ENCODE assay signal across 14 mouse cellular contexts in the genomic region with DNA sequence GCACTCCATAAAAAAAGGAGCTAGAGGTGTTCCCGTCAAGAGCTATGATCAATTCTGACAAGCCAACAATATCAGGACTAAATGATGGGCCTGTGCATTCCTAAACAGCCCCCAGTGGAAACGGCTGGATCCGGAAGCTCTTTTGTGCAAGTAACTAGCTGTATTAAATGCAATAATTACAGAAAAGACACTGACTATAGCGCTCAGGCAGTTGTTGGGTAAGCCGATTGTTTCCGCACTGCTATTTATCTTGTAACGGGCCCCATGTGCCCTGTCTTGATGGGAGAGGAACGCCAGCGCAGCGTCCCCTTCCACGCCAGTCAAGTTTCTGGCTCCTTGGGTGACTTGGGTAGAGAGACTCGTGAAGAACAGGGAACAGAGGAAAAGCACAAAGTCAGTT.
A peak's percentile ranks its signal among the peaks of the same experiment; 100 is the strongest.
DNase-seq lines count a peak whose midpoint lies in the region; ATAC-seq lines count a peak whose summit lies in the region.
"Had no signal": no experiment of that assay in that cellular context is flagged by ENCODE, and none has a peak within 500 bp of the region (broad histone marks: within the 10 kb centered on the region; RNA-seq: fewer than 3 reads in every experiment).

No protein-coding gene starts in this region.

- H3K27ac ChIP-seq in forebrain, embryonic 15.5 days (replicated peaks): peak overlapping the region; percentile 43; the same call in 1 of the 2 replicates
- no peak overlapping the region for H3K27ac ChIP-seq in forebrain, embryonic 13.5 days
- no peak overlapping the region for H3K27ac ChIP-seq in lung, embryonic 16.5 days (ENCODE audit: low read length)
- H3K27ac ChIP-seq in hindbrain, embryonic 16.5 days (ENCODE audit: low read depth, low read length): no peak overlapping the region
- H3K27ac ChIP-seq in neural tube, embryonic 15.5 days (replicated peaks): no peak overlapping the region
- H3K27ac ChIP-seq: heart, embryonic 13.5 days; liver, embryonic 14.5 days had no signal

- no peak for DNase-seq in lung, postnatal 14 days
- no peak for DNase-seq in thymus, postnatal 36 days
- no peak for DNase-seq in adrenal gland, postnatal 25 days
- DNase-seq: cerebellum, adult 9-10 months; kidney, postnatal 4 days; right cerebral cortex, adult 18-20 months had no signal

- H3K4me2 ChIP-seq in forebrain, embryonic 15.5 days (replicated peaks): no peak overlapping the region
- no peak overlapping the region for H3K4me2 ChIP-seq in forebrain, embryonic 13.5 days
- H3K4me2 ChIP-seq in lung, embryonic 16.5 days (ENCODE audit: low read depth, low read length): peak overlapping the region; percentile 36
- H3K4me2 ChIP-seq in hindbrain, embryonic 16.5 days (ENCODE audit: low read length): peak overlapping the region; percentile 33
- H3K4me2 ChIP-seq in neural tube, embryonic 15.5 days: peak overlapping the region; percentile 45
- H3K4me2 ChIP-seq: heart, embryonic 13.5 days had no signal

- no peak for ATAC-seq in forebrain, embryonic 15.5 days (replicated peaks)
- no peak for ATAC-seq in forebrain, embryonic 13.5 days
- ATAC-seq in lung, embryonic 16.5 days (ENCODE audit: low read depth): no peak
- ATAC-seq in hindbrain, embryonic 16.5 days: no peak
- no peak for ATAC-seq in neural tube, embryonic 15.5 days (ENCODE audit: low FRiP score)
- ATAC-seq: inflammation-experienced regulatory T-cells, adult 6 months had no signal

- H3K9ac ChIP-seq in forebrain, embryonic 15.5 days (replicated peaks): no peak overlapping the region
- H3K9ac ChIP-seq in forebrain, embryonic 13.5 days: no peak overlapping the region
- no peak overlapping the region; the same call in 1 of the 2 replicates for H3K9ac ChIP-seq in lung, embryonic 16.5 days (ENCODE audit: low read length)
- H3K9ac ChIP-seq in hindbrain, embryonic 16.5 days (ENCODE audit: low read depth, low read length): no peak overlapping the region
- H3K9ac ChIP-seq in neural tube, embryonic 15.5 days (replicated peaks): no peak overlapping the region
- H3K9ac ChIP-seq: heart, embryonic 13.5 days; liver, embryonic 14.5 days had no signal

- H3K27me3 ChIP-seq in forebrain, embryonic 15.5 days: no peaks in the 10 kb centered on the region
- H3K27me3 ChIP-seq in forebrain, embryonic 13.5 days: no peaks in the 10 kb centered on the region
- no peaks in the 10 kb centered on the region for H3K27me3 ChIP-seq in lung, embryonic 16.5 days (ENCODE audit: control insufficient read depth, insufficient read depth, low read depth, low read length)
- no peaks in the 10 kb centered on the region for H3K27me3 ChIP-seq in hindbrain, embryonic 16.5 days (replicated peaks; ENCODE audit: control insufficient read depth, insufficient read depth, low read length)
- no peaks in the 10 kb centered on the region for H3K27me3 ChIP-seq in neural tube, embryonic 15.5 days (replicated peaks)
- H3K27me3 ChIP-seq: heart, embryonic 13.5 days had no signal

- H3K4me3 ChIP-seq in forebrain, embryonic 15.5 days: no peak overlapping the region
- no peak overlapping the region for H3K4me3 ChIP-seq in forebrain, embryonic 13.5 days
- H3K4me3 ChIP-seq in lung, embryonic 16.5 days (ENCODE audit: low read length): no peak overlapping the region
- H3K4me3 ChIP-seq in hindbrain, embryonic 16.5 days (ENCODE audit: low read length): no peak overlapping the region
- H3K4me3 ChIP-seq in neural tube, embryonic 15.5 days (replicated peaks): peak overlapping the region; percentile 4; the same call in 1 of the 2 replicates
- H3K4me3 ChIP-seq: heart, embryonic 13.5 days had no signal

- H3K9me3 ChIP-seq in forebrain, embryonic 15.5 days: no peaks in the 10 kb centered on the region
- no peaks in the 10 kb centered on the region for H3K9me3 ChIP-seq in forebrain, embryonic 13.5 days (replicated peaks)
- H3K9me3 ChIP-seq in lung, embryonic 16.5 days (ENCODE audit: control insufficient read depth, low read length): no peaks in the 10 kb centered on the region
- no peaks in the 10 kb centered on the region for H3K9me3 ChIP-seq in hindbrain, embryonic 16.5 days (ENCODE audit: control insufficient read depth, low read length)
- H3K9me3 ChIP-seq in neural tube, embryonic 15.5 days (replicated peaks): no peaks in the 10 kb centered on the region
- H3K9me3 ChIP-seq: heart, embryonic 13.5 days had no signal

- H3K4me1 ChIP-seq in forebrain, embryonic 15.5 days: peaks cover 12% of the 10 kb centered on the region; the same call in 1 of the 2 replicates
- H3K4me1 ChIP-seq in forebrain, embryonic 13.5 days: peaks cover 17% of the 10 kb centered on the region
- H3K4me1 ChIP-seq in lung, embryonic 16.5 days (replicated peaks; ENCODE audit: control insufficient read depth, insufficient read depth, low read length): peaks cover 6% of the 10 kb centered on the region; the same call in 1 of the 2 replicates
- H3K4me1 ChIP-seq in hindbrain, embryonic 16.5 days (ENCODE audit: control insufficient read depth, insufficient read depth, low read depth, low read length): peaks cover 4% of the 10 kb centered on the region; the same call in 1 of the 2 replicates
- H3K4me1 ChIP-seq in neural tube, embryonic 15.5 days: peaks cover 9% of the 10 kb centered on the region
- H3K4me1 ChIP-seq: heart, embryonic 13.5 days had no signal

- 43% methylated on average over 12 of the region's 12 CpGs for WGBS in forebrain, embryonic 15.5 days
- WGBS in forebrain, embryonic 13.5 days: 43% methylated on average over 12 of the region's 12 CpGs
- WGBS in lung, embryonic 16.5 days: 40% methylated on average over 12 of the region's 12 CpGs
- 27% methylated on average over 12 of the region's 12 CpGs for WGBS in hindbrain, embryonic 16.5 days
- 14% methylated on average over 12 of the region's 12 CpGs for WGBS in neural tube, embryonic 15.5 days

- H3K36me3 ChIP-seq in forebrain, embryonic 15.5 days: no peaks in the 10 kb centered on the region
- H3K36me3 ChIP-seq in forebrain, embryonic 13.5 days (ENCODE audit: poor library complexity, severe bottlenecking): no peaks in the 10 kb centered on the region
- H3K36me3 ChIP-seq in lung, embryonic 16.5 days (ENCODE audit: control insufficient read depth, insufficient read depth, low read length): no peaks in the 10 kb centered on the region
- H3K36me3 ChIP-seq in hindbrain, embryonic 16.5 days (ENCODE audit: control insufficient read depth, insufficient read depth, low read length): no peaks in the 10 kb centered on the region
- no peaks in the 10 kb centered on the region for H3K36me3 ChIP-seq in neural tube, embryonic 15.5 days
- H3K36me3 ChIP-seq: heart, embryonic 13.5 days had no signal

Comparison
In these comparisons a context has a peak if more than half of its experiments do, and no peak if none do; other contexts are left out.
1. H3K4me2 ChIP-seq: peak in lung, embryonic 16.5 days (single experiment), hindbrain, embryonic 16.5 days (single experiment) and neural tube, embryonic 15.5 days (single experiment); none in forebrain, embryonic 15.5 days (single experiment) and forebrain, embryonic 13.5 days (single experiment).